Mouse (Mus musculus): ENCODE data around the gene Chl1.

Chl1 gene

GRCm38 (mm10) chr6:103542576-103542975 lies 32.2 kb downstream of the Chl1 start:
- DNase-seq (ENCODE audit: low spot score in 2 of 2) = no peak

- no peak for DNase-seq (ENCODE audit: low spot score in 2 of 2)
Observed at GRCm38 (mm10) chr6:103543753-103544152, 33.4 kb downstream of the Chl1 start.

GRCm38 (mm10) chr6:103546314-103546713 lies 35.9 kb downstream of the Chl1 start:
- no peak for DNase-seq (ENCODE audit: low spot score in 2 of 2)

- no peak for DNase-seq (ENCODE audit: low spot score in 2 of 2)
Observed at GRCm38 (mm10) chr6:103549929-103550328, 39.5 kb downstream of the Chl1 start.

GRCm38 (mm10) chr6:103558037-103558893 lies 47.9 kb downstream of the Chl1 start:
- DNase-seq (ENCODE audit: low spot score in 2 of 2) = no peak

- peak in 1 of 2 experiments; percentile 34 for DNase-seq (ENCODE audit: low spot score in 2 of 2)
Observed at GRCm38 (mm10) chr6:103558894-103559225, 48.5 kb downstream of the Chl1 start.

GRCm38 (mm10) chr6:103559344-103559743 lies 49.0 kb downstream of the Chl1 start:
- DNase-seq (ENCODE audit: low spot score in 2 of 2) = no peak

GRCm38 (mm10) chr6:103564811-103565210 lies 54.4 kb downstream of the Chl1 start:
- DNase-seq (ENCODE audit: low spot score in 2 of 2) = no peak

- DNase-seq (ENCODE audit: low spot score in 2 of 2) = no peak
Observed at GRCm38 (mm10) chr6:103567247-103567646, 56.9 kb downstream of the Chl1 start.

- no peak for DNase-seq (ENCODE audit: low spot score in 2 of 2)
Observed at GRCm38 (mm10) chr6:103572659-103573058, 62.3 kb downstream of the Chl1 start.

- DNase-seq (ENCODE audit: low spot score in 2 of 2) = no peak
Observed at GRCm38 (mm10) chr6:103584224-103584623, 73.8 kb downstream of the Chl1 start.

- no peak for DNase-seq (ENCODE audit: low spot score in 2 of 2)
Observed at GRCm38 (mm10) chr6:103585667-103586066, 75.3 kb downstream of the Chl1 start.

GRCm38 (mm10) chr6:103586081-103586480 lies 75.7 kb downstream of the Chl1 start:
- no peak for DNase-seq (ENCODE audit: low spot score in 2 of 2)

GRCm38 (mm10) chr6:103602070-103602469 lies 91.7 kb downstream of the Chl1 start:
- DNase-seq (ENCODE audit: low spot score in 2 of 2) = no peak

GRCm38 (mm10) chr6:103610656-103611055 lies 100.3 kb downstream of the Chl1 start:
- DNase-seq (ENCODE audit: low spot score in 2 of 2) = no peak

- no peak for DNase-seq (ENCODE audit: low spot score in 2 of 2)
Observed at GRCm38 (mm10) chr6:103612626-103613025, 102.2 kb downstream of the Chl1 start.

- DNase-seq (ENCODE audit: low spot score in 2 of 2) = no peak
Observed at GRCm38 (mm10) chr6:103613714-103614113, 103.3 kb downstream of the Chl1 start.

GRCm38 (mm10) chr6:103615924-103616602 lies 105.7 kb downstream of the Chl1 start:
- no peak for DNase-seq (ENCODE audit: low spot score in 2 of 2)

- DNase-seq (ENCODE audit: low spot score in 2 of 2) = no peak
Observed at GRCm38 (mm10) chr6:103620880-103621279, 110.5 kb downstream of the Chl1 start.

GRCm38 (mm10) chr6:103622117-103622713 lies 111.8 kb downstream of the Chl1 start:
- no peak for DNase-seq (ENCODE audit: low spot score in 2 of 2)

GRCm38 (mm10) chr6:103632856-103633255 lies 122.5 kb downstream of the Chl1 start:
- DNase-seq (ENCODE audit: low spot score in 2 of 2) = no peak

GRCm38 (mm10) chr6:103656778-103657177 lies 146.4 kb downstream of the Chl1 start:
- DNase-seq (ENCODE audit: low spot score in 2 of 2) = no peak

GRCm38 (mm10) chr6:103659173-103659572 lies 148.8 kb downstream of the Chl1 start:
- DNase-seq (ENCODE audit: low spot score in 2 of 2) = no peak
